Mouse (Mus musculus) liver, postnatal 0 days (tissue): Measurements from ENCODE around the gene Gpr4. TPM values are rescaled to one million over a fixed set of nuclear protein-coding genes. Genes with fewer than 3 reads are reported as not detected.

ENCODE experiments used
- ATAC-seq: fragments of 200-750 bp; cut with Nextera tagmentation; 2 replicates; pipeline ENCODE4 v1.8.0; 2017; ENCODE audit warnings: mild to moderate bottlenecking, moderate library complexity
- DNase-seq: peaks from one replicate; pipeline ENCODE4 v3.0.0-alpha.2; 2016
- H3K27ac ChIP-seq: fragments of 300-500 bp; sonication (generic); 2 replicates; pipeline ENCODE4 v1.5.1; 2014; ENCODE audit warnings: antibody characterized with exemption, moderate library complexity, mild to moderate bottlenecking, low read depth
- H3K27me3 ChIP-seq: fragments of 300-500 bp; sonication (generic); 2 replicates; pipeline ENCODE4 v1.6.1; 2014; ENCODE audit warnings: low read length, control low read depth, mixed read lengths; ENCODE audit not compliant: insufficient read depth
- H3K36me3 ChIP-seq: fragments of 300-500 bp; sonication (generic); replicated peaks from 2 replicates; pipeline ENCODE4 v1.6.1; 2014; ENCODE audit warnings: mild to moderate bottlenecking, control low read depth, low read length, moderate library complexity, mixed read lengths; ENCODE audit not compliant: insufficient read depth
- H3K4me1 ChIP-seq: fragments of 300-500 bp; sonication (generic); 2 replicates; pipeline ENCODE4 v1.6.1; 2014; ENCODE audit warnings: antibody characterized with exemption, mild to moderate bottlenecking, control low read depth; ENCODE audit not compliant: insufficient read depth
- H3K4me2 ChIP-seq: fragments of 300-500 bp; sonication (generic); 2 replicates; pipeline ENCODE4 v1.6.1; 2014; ENCODE audit warnings: low read depth, mild to moderate bottlenecking, low read length, moderate library complexity, mixed read lengths
- H3K4me3 ChIP-seq: fragments of 300-500 bp; sonication (generic); 2 replicates; pipeline ENCODE4 v1.5.1; 2014; ENCODE audit warnings: low read depth, low read length
- H3K9ac ChIP-seq: fragments of 300-500 bp; sonication (generic); replicated peaks from 2 replicates; pipeline ENCODE4 v1.6.1; 2014; ENCODE audit warnings: mild to moderate bottlenecking, moderate library complexity
- H3K9me3 ChIP-seq: fragments of 300-500 bp; sonication (generic); 2 replicates; pipeline ENCODE4 v1.6.1; 2016; ENCODE audit warnings: mild to moderate bottlenecking, control low read depth, low read length, mixed read lengths
- CTCF ChIP-seq: sonication (generic); IDR thresholded peaks from 2 replicates; pipeline ENCODE4 v1.5.1; 2016; ENCODE audit warnings: antibody characterized with exemption, low read depth
- EP300 ChIP-seq: IDR thresholded peaks from 2 replicates; pipeline ENCODE4 v1.6.1; 2016; ENCODE audit warnings: antibody characterized with exemption, low read depth, mild to moderate bottlenecking
- WGBS: fragments of 180-500 bp; shearing (Covaris S2); extraction: QIAGEN DNeasy Blood & Tissue Kit; methylation state at CpG from one replicate; pipeline ENCODE4 v1.1.7; 2014; ENCODE audit not compliant: insufficient replicate concordance; 5-methylcytosine and 5-hydroxymethylcytosine counted together
- polyA plus RNA-seq: library from polyadenylated mRNA; unstranded; fragments of >200 nt; fragmentation: Nextera tagmentation; extraction: Ambion mirVana; gene quantifications from 2 replicates; pipeline ENCODE4 v1.2.1, GENCODE M21; 2015

Gpr4 gene
- polyA plus RNA-seq, 1 experiment from 2014 or later, result 0.74 TPM

DNA sequence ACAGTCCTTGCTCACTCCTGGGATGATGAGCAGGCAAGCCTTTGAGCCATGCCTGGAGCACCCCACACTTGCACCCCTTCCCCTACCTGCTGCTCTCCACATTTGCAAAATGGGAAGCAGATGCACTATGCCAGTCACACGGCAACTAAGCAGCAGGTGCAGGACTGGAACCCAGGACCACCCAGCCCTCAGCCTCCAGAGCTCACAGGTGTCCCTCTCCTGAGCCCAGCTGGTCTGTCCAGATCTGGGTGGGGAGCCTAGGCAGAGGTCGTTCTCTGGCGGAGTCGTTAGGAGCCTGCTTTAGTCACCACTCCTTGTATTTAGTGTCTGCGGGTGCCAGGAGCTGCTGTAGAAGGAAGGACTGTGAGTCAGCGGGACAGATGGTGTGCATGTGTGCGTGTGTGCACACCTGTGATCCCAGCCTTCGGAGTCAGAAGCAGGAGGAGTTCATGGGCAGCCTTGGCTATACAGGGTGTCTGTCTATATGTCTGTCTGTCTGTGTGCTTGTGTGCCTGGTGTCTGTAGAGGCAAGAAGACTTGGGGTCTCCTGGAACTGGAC is 28.6 kb downstream of the Gpr4 start:
- no peak for DNase-seq
- Histone ChIP-seq H3K36me3 (peaks cover 13% of the 10 kb centered on the region), H3K9ac (no peak overlapping the region)

GRCm38 (mm10) chr7:19242005-19242404 is 29.7 kb downstream of the Gpr4 start:
- Histone ChIP-seq H3K4me3 (no peak overlapping the region), H3K9me3 (no peaks in the 10 kb centered on the region), H3K4me1 (peaks cover 10% of the 10 kb centered on the region), H3K4me2 (no peak overlapping the region), H3K27me3 (no peaks in the 10 kb centered on the region), H3K9ac (no peak overlapping the region), H3K27ac (no peak overlapping the region), H3K36me3 (peaks cover 18% of the 10 kb centered on the region)
- WGBS, result 90% methylated on average over 1 of the region's 1 CpGs
- DNase-seq, result no peak
- TF ChIP-seq CTCF (no peak), EP300 (no peak)
- ATAC-seq, result no peak

More for the DNA sequence above, 28.6 kb downstream of the Gpr4 start:
- Histone ChIP-seq H3K27me3 (no peaks in the 10 kb centered on the region), H3K4me2 (no peak overlapping the region), H3K4me3 (no peak overlapping the region), H3K27ac (no peak overlapping the region), H3K9me3 (no peaks in the 10 kb centered on the region), H3K4me1 (peaks cover 7% of the 10 kb centered on the region)
- ATAC-seq, result no peak
- TF ChIP-seq CTCF (no peak), EP300 (no peak)
- WGBS, result 91% methylated on average over 8 of the region's 8 CpGs

- H3K9ac ChIP-seq, result no peak overlapping the region
- WGBS, result 68% methylated on average over 5 of the region's 5 CpGs
- H3K9me3 ChIP-seq, result no peaks in the 10 kb centered on the region
- DNase-seq, result no peak
- no peak for ATAC-seq
- no peak overlapping the region for H3K4me3 ChIP-seq
- TF ChIP-seq CTCF (no peak), EP300 (no peak)
- no peaks in the 10 kb centered on the region for H3K27me3 ChIP-seq
- H3K4me1 ChIP-seq, result peaks cover 15% of the 10 kb centered on the region
- H3K36me3 ChIP-seq, result peaks cover 18% of the 10 kb centered on the region
- no peak overlapping the region for H3K27ac ChIP-seq
- no peak overlapping the region for H3K4me2 ChIP-seq
Measured at GRCm38 (mm10) chr7:19243858-19244257, 31.5 kb downstream of the Gpr4 start.

DNA sequence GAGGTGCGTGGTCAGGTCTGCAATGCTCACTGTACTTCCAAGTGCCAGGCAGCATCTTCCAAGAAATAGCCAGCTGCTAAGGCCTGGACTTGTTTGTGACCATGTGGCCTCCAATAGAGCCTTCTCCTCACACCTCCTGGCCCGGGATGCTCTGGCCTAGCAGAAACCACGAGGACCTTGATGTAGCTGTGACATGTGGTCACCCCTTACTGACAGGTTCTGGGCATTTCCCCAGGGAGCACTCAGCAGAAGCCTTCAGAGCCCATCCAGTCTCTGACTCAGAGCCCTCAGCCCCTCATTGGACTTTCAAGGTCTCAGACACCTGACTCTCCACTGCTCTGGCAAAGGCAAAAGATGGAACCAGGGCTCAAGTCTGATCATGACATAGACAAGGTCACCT is 32.7 kb downstream of the Gpr4 start:
- no peak for DNase-seq
- ATAC-seq, result no peak

GRCm38 (mm10) chr7:19246855-19247254 is 34.5 kb downstream of the Gpr4 start:
- H3K36me3 ChIP-seq, result peaks cover 18% of the 10 kb centered on the region
- peak overlapping the region; percentile 27 for H3K4me2 ChIP-seq
- H3K4me3 ChIP-seq, result no peak overlapping the region
- TF ChIP-seq CTCF, result no peak
- TF ChIP-seq EP300, result no peak
- DNase-seq (no peak), ATAC-seq (0 out of 2 replicates have a peak, but pooled peaks have one; percentile 36)
- WGBS, result 74% methylated on average over 1 of the region's 1 CpGs
- no peaks in the 10 kb centered on the region for H3K27me3 ChIP-seq
- no peak overlapping the region for H3K9ac ChIP-seq
- H3K27ac ChIP-seq, result no peak overlapping the region
- peaks cover 8% of the 10 kb centered on the region for H3K4me1 ChIP-seq
- H3K9me3 ChIP-seq, result no peaks in the 10 kb centered on the region

More for the DNA sequence above, 32.7 kb downstream of the Gpr4 start:
- Histone ChIP-seq H3K36me3 (peaks cover 18% of the 10 kb centered on the region), H3K9me3 (no peaks in the 10 kb centered on the region), H3K4me2 (no peak overlapping the region), H3K4me1 (peaks cover 15% of the 10 kb centered on the region), H3K27ac (no peak overlapping the region), H3K9ac (no peak overlapping the region), H3K4me3 (no peak overlapping the region), H3K27me3 (no peaks in the 10 kb centered on the region)
- 88% methylated on average over 3 of the region's 3 CpGs for WGBS
- TF ChIP-seq CTCF (no peak), EP300 (no peak)

GRCm38 (mm10) chr7:19247511-19247910 is 35.2 kb downstream of the Gpr4 start:
- Histone ChIP-seq H3K27ac (no peak overlapping the region), H3K27me3 (no peaks in the 10 kb centered on the region), H3K4me3 (no peak overlapping the region), H3K9ac (no peak overlapping the region), H3K4me2 (no peak overlapping the region; the same call in 1 of the 2 replicates), H3K36me3 (peaks cover 18% of the 10 kb centered on the region), H3K9me3 (no peaks in the 10 kb centered on the region), H3K4me1 (peaks cover 8% of the 10 kb centered on the region)
- 70% methylated on average over 2 of the region's 2 CpGs for WGBS
- TF ChIP-seq EP300, result no peak
- no peak for TF ChIP-seq CTCF
- DNase-seq (no peak), ATAC-seq (no peak)

- no peaks in the 10 kb centered on the region for H3K9me3 ChIP-seq
- H3K4me1 ChIP-seq, result peaks cover 5% of the 10 kb centered on the region; the same call in 1 of the 2 replicates
- no peak overlapping the region for H3K4me3 ChIP-seq
- DNase-seq, result no peak
- peaks cover 20% of the 10 kb centered on the region for H3K36me3 ChIP-seq
- H3K27ac ChIP-seq, result no peak overlapping the region
- WGBS, result 82% methylated on average over 4 of the region's 4 CpGs
- no peaks in the 10 kb centered on the region for H3K27me3 ChIP-seq
- ATAC-seq, result no peak
- H3K4me2 ChIP-seq, result no peak overlapping the region
- no peak overlapping the region for H3K9ac ChIP-seq
- no peak for TF ChIP-seq EP300
- TF ChIP-seq CTCF, result no peak
Measured at GRCm38 (mm10) chr7:19252078-19252477, 39.7 kb downstream of the Gpr4 start.
